Mouse (Mus musculus): ENCODE results near the gene Olfr2.

GRCm38 (mm10) chr7:107044407-107044806 lies 38.5 kb upstream of the Olfr2 start:
- TF ChIP-seq CTCF (IDR thresholded peaks at IDR 0.05; ENCODE audit: borderline replicate concordance, control insufficient read depth, extremely low read depth, insufficient read depth, low read length, poor library complexity): no peak
- TF ChIP-seq POLR2A (IDR thresholded peaks at IDR 0.05; ENCODE audit: control insufficient read depth, extremely low read depth, insufficient read depth, low read length, poor library complexity): no peak

All from thymus, adult 2 months (tissue).